Mouse (Mus musculus): ENCODE measurements around the gene Tbc1d13. TPM values are rescaled to one million over a fixed set of nuclear protein-coding genes. Genes with fewer than 3 reads are reported as not detected.

The Tbc1d13 gene
- polyA plus RNA-seq (2015; fragmentation: Nextera tagmentation; extraction: Ambion mirVana) = 12.5 and 13.2 TPM in 2 replicates

DNA sequence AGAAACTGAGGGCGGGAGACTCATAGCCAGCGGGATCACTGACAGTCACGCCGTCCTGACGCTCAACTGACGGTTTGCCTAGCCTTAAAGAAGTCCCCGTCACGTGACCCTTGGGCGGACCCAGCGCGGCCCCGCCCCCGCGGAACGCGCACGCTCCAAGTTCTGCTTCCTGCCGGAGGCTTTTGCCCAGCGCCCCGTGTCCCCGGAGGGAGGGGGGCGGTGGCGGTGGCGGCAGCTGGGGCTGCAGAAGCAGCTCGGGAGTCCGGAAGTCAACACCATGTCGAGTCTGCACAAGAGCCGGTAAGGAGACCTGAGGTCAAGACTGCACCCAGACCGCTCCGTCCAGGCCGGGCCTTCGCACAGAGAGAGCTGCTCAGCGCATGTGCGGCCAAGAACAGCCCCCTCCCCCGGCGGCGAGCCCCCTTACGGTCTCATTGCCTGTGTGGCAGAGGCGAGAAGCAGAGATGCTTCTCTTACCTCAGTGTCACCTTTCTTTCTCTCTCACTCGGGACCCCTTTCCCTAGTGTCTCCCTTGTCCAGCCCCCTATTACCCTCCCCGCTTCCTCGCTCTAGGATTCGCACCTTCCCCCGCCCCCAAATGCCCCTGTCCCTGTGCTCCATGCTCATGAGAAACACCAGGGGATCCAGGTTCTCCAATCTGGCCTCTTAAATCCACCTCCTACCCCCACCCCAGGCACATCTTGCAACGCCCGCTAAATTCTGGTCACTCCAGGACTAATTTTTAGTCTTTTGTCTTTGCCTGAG is at the start of gene Tbc1d13:
Gene Tbc1d13 (plus strand): TSS at position 134 of the 765 bp plus-strand sequence.
- under 1% methylated on average over 46 of the region's 46 CpGs for WGBS
- H3K27me3 ChIP-seq = no peaks in the 10 kb centered on the region
- peak within 1 kb of the TSS; percentile 82 for H3K27ac ChIP-seq
- H3K9ac ChIP-seq (replicated peaks) = peak within 1 kb of the TSS; percentile 86
- H3K4me3 ChIP-seq (replicated peaks) = peak within 1 kb of the TSS; percentile 87
- peaks cover 28% of the 10 kb centered on the region for H3K4me1 ChIP-seq (replicated peaks)
- H3K36me3 ChIP-seq = peaks cover 31% of the 10 kb centered on the region
- peak; percentile 95 for ATAC-seq
- H3K9me3 ChIP-seq = no peaks in the 10 kb centered on the region
- peak within 1 kb of the TSS; percentile 94 for H3K4me2 ChIP-seq (replicated peaks)

GRCm38 (mm10) chr2:30084113-30084512 is 49.4 kb upstream of the Tbc1d13 start:
- WGBS = 49% methylated on average over 5 of the region's 5 CpGs
- Histone ChIP-seq H3K9ac (replicated peaks) (no peak overlapping the region), H3K4me1 (replicated peaks) (peaks cover 8% of the 10 kb centered on the region), H3K4me3 (replicated peaks) (no peak overlapping the region), H3K4me2 (replicated peaks) (peak overlapping the region; percentile 46), H3K9me3 (no peaks in the 10 kb centered on the region), H3K27me3 (no peaks in the 10 kb centered on the region), H3K27ac (no peak overlapping the region), H3K36me3 (no peaks in the 10 kb centered on the region)
- ATAC-seq = no peak

GRCm38 (mm10) chr2:30084632-30085031 is 48.9 kb upstream of the Tbc1d13 start:
- ATAC-seq = peak; percentile 82
- Histone ChIP-seq H3K27me3 (no peaks in the 10 kb centered on the region), H3K27ac (no peak overlapping the region), H3K9me3 (no peaks in the 10 kb centered on the region), H3K9ac (replicated peaks) (peak overlapping the region; percentile 28; the same call in 1 of the 2 replicates), H3K4me2 (replicated peaks) (peak overlapping the region; percentile 46), H3K4me3 (replicated peaks) (peak overlapping the region; percentile 5; the same call in 1 of the 2 replicates), H3K36me3 (no peaks in the 10 kb centered on the region), H3K4me1 (replicated peaks) (peaks cover 8% of the 10 kb centered on the region)
- 11% methylated on average over 12 of the region's 12 CpGs for WGBS

- peaks cover 5% of the 10 kb centered on the region; the same call in 1 of the 2 replicates for H3K36me3 ChIP-seq
- H3K27ac ChIP-seq = no peak overlapping the region
- no peaks in the 10 kb centered on the region for H3K9me3 ChIP-seq
- WGBS = 93% methylated on average over 4 of the region's 4 CpGs
- no peak overlapping the region for H3K4me2 ChIP-seq (replicated peaks)
- no peak for ATAC-seq
- no peak overlapping the region for H3K9ac ChIP-seq (replicated peaks)
- H3K4me1 ChIP-seq (replicated peaks) = peaks cover 9% of the 10 kb centered on the region
- H3K27me3 ChIP-seq = no peaks in the 10 kb centered on the region
- no peak overlapping the region for H3K4me3 ChIP-seq (replicated peaks)
Measured at GRCm38 (mm10) chr2:30087310-30087709, 46.2 kb upstream of the Tbc1d13 start.

GRCm38 (mm10) chr2:30091521-30091920 is 42.0 kb upstream of the Tbc1d13 start:
- Histone ChIP-seq H3K4me2 (replicated peaks) (no peak overlapping the region), H3K9ac (replicated peaks) (no peak overlapping the region), H3K9me3 (no peaks in the 10 kb centered on the region), H3K27me3 (no peaks in the 10 kb centered on the region), H3K4me1 (replicated peaks) (peaks cover 24% of the 10 kb centered on the region), H3K27ac (no peak overlapping the region), H3K36me3 (peaks cover 11% of the 10 kb centered on the region; the same call in 1 of the 2 replicates), H3K4me3 (replicated peaks) (no peak overlapping the region)
- 98% methylated on average over 12 of the region's 12 CpGs for WGBS
- ATAC-seq = no peak

GRCm38 (mm10) chr2:30092280-30092918 is 41.1 kb upstream of the Tbc1d13 start:
- Histone ChIP-seq H3K4me3 (replicated peaks) (peak overlapping the region; percentile 63), H3K4me2 (replicated peaks) (peak overlapping the region; percentile 78), H3K36me3 (peaks cover 18% of the 10 kb centered on the region), H3K9me3 (no peaks in the 10 kb centered on the region), H3K27ac (no peak overlapping the region), H3K27me3 (no peaks in the 10 kb centered on the region), H3K9ac (replicated peaks) (peak overlapping the region; percentile 70; the same call in 1 of the 2 replicates), H3K4me1 (replicated peaks) (peaks cover 24% of the 10 kb centered on the region)
- 53% methylated on average over 6 of the region's 6 CpGs for WGBS
- ATAC-seq = no peak

- Histone ChIP-seq H3K9me3 (no peaks in the 10 kb centered on the region), H3K9ac (replicated peaks) (peak within 1 kb of the TSS; percentile 70), H3K27ac (peak within 1 kb of the TSS; percentile 5; the same call in 1 of the 2 replicates), H3K27me3 (no peaks in the 10 kb centered on the region), H3K4me1 (replicated peaks) (peaks cover 24% of the 10 kb centered on the region), H3K4me3 (replicated peaks) (peak within 1 kb of the TSS; percentile 63), H3K36me3 (peaks cover 29% of the 10 kb centered on the region), H3K4me2 (replicated peaks) (peak within 1 kb of the TSS; percentile 78)
- WGBS = under 1% methylated on average over 48 of the region's 51 CpGs
- peak; percentile 95 for ATAC-seq
Measured at GRCm38 (mm10) chr2:30093471-30094207, 39.9 kb upstream of the Tbc1d13 start, which contains the start of gene Zdhhc12. Gene Zdhhc12 (minus strand): TSS chr2:30093648.

- Histone ChIP-seq H3K4me1 (replicated peaks) (peaks cover 24% of the 10 kb centered on the region), H3K4me3 (replicated peaks) (peak overlapping the region; percentile 63), H3K9ac (replicated peaks) (peak overlapping the region; percentile 70), H3K36me3 (peaks cover 34% of the 10 kb centered on the region), H3K9me3 (no peaks in the 10 kb centered on the region), H3K27ac (no peak overlapping the region), H3K4me2 (replicated peaks) (peak overlapping the region; percentile 78), H3K27me3 (no peaks in the 10 kb centered on the region)
- ATAC-seq = no peak
- WGBS = 2% methylated on average over 13 of the region's 13 CpGs
Measured at GRCm38 (mm10) chr2:30094208-30094588, 39.3 kb upstream of the Tbc1d13 start.

- H3K9me3 ChIP-seq = no peaks in the 10 kb centered on the region
- H3K36me3 ChIP-seq = peaks cover 52% of the 10 kb centered on the region
- no peak overlapping the region for H3K4me2 ChIP-seq (replicated peaks)
- no peaks in the 10 kb centered on the region for H3K27me3 ChIP-seq
- H3K9ac ChIP-seq (replicated peaks) = no peak overlapping the region
- WGBS = 83% methylated on average over 2 of the region's 2 CpGs
- ATAC-seq = no peak
- peaks cover 24% of the 10 kb centered on the region for H3K4me1 ChIP-seq (replicated peaks)
- no peak overlapping the region for H3K4me3 ChIP-seq (replicated peaks)
- no peak overlapping the region for H3K27ac ChIP-seq
Measured at GRCm38 (mm10) chr2:30095882-30096527, 37.5 kb upstream of the Tbc1d13 start.

DNA sequence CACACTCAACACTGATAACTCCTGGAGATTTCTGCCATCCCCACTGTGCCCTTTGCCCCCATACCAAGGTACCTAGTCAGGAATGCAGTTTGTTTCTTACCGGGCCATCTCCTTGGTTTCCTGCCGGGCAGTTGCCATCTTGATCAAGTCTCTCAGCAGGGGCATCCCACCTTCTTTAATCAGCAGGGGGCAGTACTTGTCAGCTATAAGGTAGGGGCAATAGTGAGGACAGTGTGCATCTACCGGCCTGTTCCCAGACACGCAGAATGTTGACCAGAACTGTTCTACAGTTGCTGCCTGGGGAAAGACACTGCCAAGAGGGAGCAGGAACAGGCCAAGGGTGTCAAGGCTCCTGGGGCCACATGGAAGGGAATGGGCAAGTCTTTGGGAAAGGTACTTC is 33.3 kb upstream of the Tbc1d13 start:
- H3K36me3 ChIP-seq = peaks cover 89% of the 10 kb centered on the region
- no peaks in the 10 kb centered on the region for H3K27me3 ChIP-seq
- H3K9me3 ChIP-seq = no peaks in the 10 kb centered on the region
- no peak overlapping the region for H3K27ac ChIP-seq
- no peaks in the 10 kb centered on the region for H3K4me1 ChIP-seq (replicated peaks)
- no peak overlapping the region for H3K4me3 ChIP-seq (replicated peaks)
- H3K4me2 ChIP-seq (replicated peaks) = no peak overlapping the region
- WGBS = 67% methylated on average over 4 of the region's 4 CpGs
- no peak overlapping the region for H3K9ac ChIP-seq (replicated peaks)
- ATAC-seq = no peak

DNA sequence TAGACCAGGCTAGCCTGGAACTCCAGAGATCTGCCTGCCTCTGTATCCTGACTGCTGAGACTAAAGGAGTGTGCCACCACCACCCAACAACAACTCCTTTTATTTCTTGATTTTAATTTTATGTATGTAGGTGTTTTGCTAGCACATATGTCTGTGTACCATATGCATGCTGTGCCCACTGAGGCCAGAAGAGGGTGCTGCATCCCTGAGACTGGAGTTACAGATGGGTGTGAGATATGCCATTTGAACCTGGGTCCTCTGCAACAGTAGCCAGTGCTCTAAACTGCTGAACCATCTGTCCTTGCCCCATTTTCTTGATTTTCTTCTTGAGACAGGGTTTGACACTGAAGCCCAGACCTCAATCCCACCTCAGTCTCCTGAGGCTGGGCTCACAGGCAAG is 27.2 kb upstream of the Tbc1d13 start:
- Histone ChIP-seq H3K36me3 (peaks cover 98% of the 10 kb centered on the region), H3K27me3 (no peaks in the 10 kb centered on the region), H3K9ac (replicated peaks) (no peak overlapping the region), H3K4me1 (replicated peaks) (no peaks in the 10 kb centered on the region), H3K27ac (no peak overlapping the region), H3K4me3 (replicated peaks) (no peak overlapping the region), H3K9me3 (no peaks in the 10 kb centered on the region), H3K4me2 (replicated peaks) (no peak overlapping the region)
- no peak for ATAC-seq

Measured in midbrain, embryonic 13.5 days (tissue).